Mouse (Mus musculus) ovary, postnatal 14 days (tissue): ENCODE measurements at regions not wholly inside any gene's neighbourhood (a gene's known extent, or its start where the extent isn't known, plus 50 kb on each side); places are given as distances from the start of the nearest gene placed in this dataset.

Source experiments
- DNase-seq: peaks from one replicate; pipeline ENCODE4 v3.0.0; 2022; ENCODE audit warnings: low spot score

- no peak for DNase-seq
These were observed 134.7 kb upstream of the Fstl4 start for GRCm38 (mm10) chr11:52629776-52630175.

- no peak for DNase-seq
These were observed 132.9 kb upstream of the Fstl4 start for GRCm38 (mm10) chr11:52631579-52631978.

- no peak for DNase-seq
These were observed 130.2 kb upstream of the Fstl4 start for GRCm38 (mm10) chr11:52634189-52634588.

- no peak for DNase-seq
These were observed 128.6 kb upstream of the Fstl4 start for GRCm38 (mm10) chr11:52635716-52636389.

GRCm38 (mm10) chr11:52638939-52639338, 125.5 kb upstream of the Fstl4 start:
- no peak for DNase-seq

GRCm38 (mm10) chr11:52641725-52642338, 122.6 kb upstream of the Fstl4 start:
- no peak for DNase-seq

GRCm38 (mm10) chr11:52644081-52644768, 120.2 kb upstream of the Fstl4 start:
- no peak for DNase-seq

- no peak for DNase-seq
These were observed 116.1 kb upstream of the Fstl4 start for GRCm38 (mm10) chr11:52648176-52648839.

- no peak for DNase-seq
These were observed 115.5 kb upstream of the Fstl4 start for GRCm38 (mm10) chr11:52648849-52649400.

GRCm38 (mm10) chr11:52654640-52655039, 109.8 kb upstream of the Fstl4 start:
- no peak for DNase-seq

- DNase-seq: no peak
These were observed 108.5 kb upstream of the Fstl4 start for GRCm38 (mm10) chr11:52655720-52656474.

- no peak for DNase-seq
These were observed 103.2 kb upstream of the Fstl4 start for GRCm38 (mm10) chr11:52661234-52661633.

GRCm38 (mm10) chr11:52661894-52662593, 102.4 kb upstream of the Fstl4 start:
- DNase-seq: no peak

- no peak for DNase-seq
These were observed 99.1 kb upstream of the Fstl4 start for GRCm38 (mm10) chr11:52665343-52665742.

GRCm38 (mm10) chr11:52675022-52675421, 89.4 kb upstream of the Fstl4 start:
- DNase-seq: no peak

GRCm38 (mm10) chr11:52678259-52678658, 86.2 kb upstream of the Fstl4 start:
- no peak for DNase-seq

- no peak for DNase-seq
These were observed 79.0 kb upstream of the Fstl4 start for GRCm38 (mm10) chr11:52685436-52685835.

GRCm38 (mm10) chr11:52692701-52693100, 71.7 kb upstream of the Fstl4 start:
- DNase-seq: no peak

GRCm38 (mm10) chr11:52701682-52702081, 62.8 kb upstream of the Fstl4 start:
- DNase-seq: no peak

- DNase-seq: no peak
These were observed 61.0 kb upstream of the Fstl4 start for GRCm38 (mm10) chr11:52703391-52703790.
